In the genomic region with DNA sequence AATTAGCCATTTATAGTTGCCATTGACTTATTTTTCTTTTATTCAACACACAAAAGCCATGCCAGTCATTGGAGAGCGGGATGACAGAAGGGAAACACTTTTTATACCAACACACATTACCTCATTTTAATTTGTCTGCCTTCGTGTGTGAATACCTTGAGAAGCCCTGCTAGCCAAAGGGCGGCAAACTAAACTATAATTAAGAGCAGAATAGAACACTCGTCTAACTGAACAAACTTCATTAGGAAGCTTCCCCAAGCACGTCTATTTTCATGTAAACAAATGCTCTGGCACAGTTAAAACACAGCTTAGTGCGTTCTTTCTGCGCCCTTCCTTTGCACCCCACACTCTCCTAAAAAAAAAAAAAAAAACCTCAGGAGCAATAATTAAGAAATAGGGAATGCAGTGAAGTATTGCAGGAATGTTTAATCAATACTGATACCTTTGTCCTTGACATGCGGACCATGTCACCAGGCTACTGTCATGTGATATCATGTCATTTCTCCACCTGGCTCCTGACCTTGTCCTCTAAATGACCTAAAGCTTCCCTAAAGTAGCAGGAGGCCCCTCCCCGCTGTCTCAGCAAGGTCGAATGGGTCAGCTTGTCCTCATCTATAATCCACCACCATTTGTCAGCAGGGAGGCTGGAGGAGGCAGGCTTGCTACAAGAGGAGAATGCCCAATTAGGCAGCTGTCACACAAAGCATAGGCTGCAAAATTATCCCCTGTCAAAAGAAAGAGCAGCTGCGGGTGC, we compare ENCODE assay signal across 9 mouse cellular contexts. TPM values are rescaled to one million over a fixed set of nuclear protein-coding genes. Genes with fewer than 3 reads are reported as not detected.
DNase-seq lines count a peak whose midpoint lies in the region; ATAC-seq lines count a peak whose summit lies in the region.
"Had no signal": no experiment of that assay in that cellular context is flagged by ENCODE, and none has a peak within 500 bp of the region (broad histone marks: within the 10 kb centered on the region; RNA-seq: fewer than 3 reads in every experiment).

No protein-coding gene starts in this region.

- no peak overlapping the region for H3K4me3 ChIP-seq in heart, embryonic 12.5 days
- H3K4me3 ChIP-seq in forebrain, embryonic 11.5 days (ENCODE audit: low read depth, low read length) = no peak overlapping the region
- no peak overlapping the region for H3K4me3 ChIP-seq in neural tube, embryonic 11.5 days (ENCODE audit: low read depth, low read length)

- no peaks in the 10 kb centered on the region for H3K27me3 ChIP-seq in heart, embryonic 12.5 days (replicated peaks)
- H3K27me3 ChIP-seq in forebrain, embryonic 11.5 days (ENCODE audit: control insufficient read depth, insufficient read depth, low read length) = peaks cover 4% of the 10 kb centered on the region; the same call in 1 of the 2 replicates
- H3K27me3 ChIP-seq in neural tube, embryonic 11.5 days (ENCODE audit: control insufficient read depth, insufficient read depth, low read length) = no peaks in the 10 kb centered on the region
- H3K27me3 ChIP-seq: CH12.LX had no signal

- intact Hi-C loops in heart, postnatal 14 days (cut with DNase I) = loop anchor here (5.0 kb wide), 1 partner anchor 48 kb away; no protein-coding TSS in a partner anchor

- H3K27ac ChIP-seq in heart, embryonic 12.5 days (ENCODE audit: poor library complexity, severe bottlenecking) = peak overlapping the region; percentile 6; the same call in 1 of the 2 replicates
- peak overlapping the region; percentile 58 for H3K27ac ChIP-seq in forebrain, embryonic 11.5 days (ENCODE audit: low read depth, low read length)
- peak overlapping the region; percentile 67; the same call in 1 of the 2 replicates for H3K27ac ChIP-seq in neural tube, embryonic 11.5 days (ENCODE audit: low read depth, low read length)

- WGBS in heart, embryonic 12.5 days = 60% methylated on average over 11 of the region's 11 CpGs
- 10% methylated on average over 11 of the region's 11 CpGs for WGBS in forebrain, embryonic 11.5 days
- WGBS in neural tube, embryonic 11.5 days = 37% methylated on average over 11 of the region's 11 CpGs

- DNase-seq in heart, postnatal 14 days = no peak
- DNase-seq in forebrain, embryonic 11.5 days (ENCODE audit: low spot score) = peak; percentile 78
- peak; percentile 32 for DNase-seq in kidney, postnatal 10 days
- peak; percentile 76 for DNase-seq in neural tube, embryonic 11.5 days (ENCODE audit: low spot score)
- no peak for DNase-seq in layer of hippocampus, postnatal 36 days
- no peak for DNase-seq in right cerebral cortex, postnatal 36 days (ENCODE audit: low spot score in 2 of 2)
- DNase-seq in frontal cortex, postnatal 25 days (ENCODE audit: low spot score in 2 of 2) = no peak

- no peaks in the 10 kb centered on the region for H3K36me3 ChIP-seq in heart, embryonic 12.5 days
- H3K36me3 ChIP-seq in forebrain, embryonic 11.5 days (ENCODE audit: control insufficient read depth, insufficient read depth, low read length) = no peaks in the 10 kb centered on the region
- H3K36me3 ChIP-seq in neural tube, embryonic 11.5 days (ENCODE audit: control insufficient read depth, insufficient read depth, low read length) = no peaks in the 10 kb centered on the region

- peaks cover 40% of the 10 kb centered on the region for H3K4me1 ChIP-seq in heart, embryonic 12.5 days (replicated peaks)
- H3K4me1 ChIP-seq in forebrain, embryonic 11.5 days (replicated peaks; ENCODE audit: control insufficient read depth, insufficient read depth, low read length) = peaks cover 18% of the 10 kb centered on the region
- H3K4me1 ChIP-seq in neural tube, embryonic 11.5 days (ENCODE audit: control insufficient read depth, insufficient read depth, low read length) = peaks cover 15% of the 10 kb centered on the region

- H3K4me2 ChIP-seq in heart, embryonic 12.5 days = no peak overlapping the region
- 0 out of 2 replicates have a peak overlapping the region, but pooled peaks have one; percentile 2 for H3K4me2 ChIP-seq in forebrain, embryonic 11.5 days (ENCODE audit: low read depth, low read length, severe bottlenecking)
- H3K4me2 ChIP-seq in neural tube, embryonic 11.5 days (ENCODE audit: low read depth) = no peak overlapping the region

- no peaks in the 10 kb centered on the region for H3K9me3 ChIP-seq in heart, embryonic 12.5 days (replicated peaks)
- no peaks in the 10 kb centered on the region for H3K9me3 ChIP-seq in forebrain, embryonic 11.5 days (ENCODE audit: control insufficient read depth, low read length)
- H3K9me3 ChIP-seq in neural tube, embryonic 11.5 days (ENCODE audit: control insufficient read depth, low read length) = no peaks in the 10 kb centered on the region

- no peak for ATAC-seq in heart, embryonic 12.5 days (ENCODE audit: insufficient number of reproducible peaks, low FRiP score)
- peak; percentile 88 for ATAC-seq in forebrain, embryonic 11.5 days (replicated peaks; ENCODE audit: low FRiP score)
- peak; percentile 77 for ATAC-seq in neural tube, embryonic 11.5 days (ENCODE audit: insufficient read depth, low FRiP score, low TSS enrichment)

- H3K9ac ChIP-seq in heart, embryonic 12.5 days = no peak overlapping the region
- no peak overlapping the region for H3K9ac ChIP-seq in forebrain, embryonic 11.5 days (ENCODE audit: low read length)
- H3K9ac ChIP-seq in neural tube, embryonic 11.5 days (ENCODE audit: low read length) = no peak overlapping the region

RNA-seq across cellular contexts. Expression of a gene that starts 54.1 kb away (rescaled TPM):
- polyA plus RNA-seq in heart, embryonic 12.5 days (2016; fragmentation: Nextera tagmentation; extraction: Ambion mirVana) = 28.5 and 29.6 TPM in 2 replicates
- total RNA-seq in heart, postnatal 14 days (2021) = 10 to 100 TPM; 28.7 to 29.2 TPM
- 29.4 and 30.6 TPM in 2 replicates for polyA plus RNA-seq in forebrain, embryonic 11.5 days (2014; fragmentation: Nextera tagmentation; extraction: Ambion mirVana)
- polyA plus RNA-seq in neural tube, embryonic 11.5 days (2014; fragmentation: Nextera tagmentation; extraction: Ambion mirVana) = 37.7 and 40.2 TPM in 2 replicates
- 10 to 100 TPM; 55.6 to 60.4 TPM for total RNA-seq in layer of hippocampus, postnatal 36 days (2021)
- total RNA-seq: CH12.LX had no signal

Comparison
In these comparisons a context has a peak if more than half of its experiments do, and no peak if none do; other contexts are left out.
1. H3K27ac ChIP-seq: peak in every context shown above with its lines; median percentile 67 in neural tube, embryonic 11.5 days; 58 in forebrain, embryonic 11.5 days; 6 in heart, embryonic 12.5 days.
2. DNase-seq: peak in forebrain, embryonic 11.5 days (single experiment), kidney, postnatal 10 days (single experiment) and neural tube, embryonic 11.5 days (single experiment); none in heart, postnatal 14 days (0 of 2), layer of hippocampus, postnatal 36 days (0 of 2), right cerebral cortex, postnatal 36 days (0 of 2) and frontal cortex, postnatal 25 days (0 of 2).